Mouse (Mus musculus) left cerebral cortex, postnatal 14 days (tissue): ENCODE measurements at regions not wholly inside any gene's neighbourhood (a gene's known extent, or its start where the extent isn't known, plus 50 kb on each side); places are given as distances from the start of the nearest gene placed in this dataset.

Source experiments
- DNase-seq, 2 experiments: peaks; one replicate each; pipeline ENCODE4 v3.0.0; 2021 to 2022; ENCODE audit warnings: low spot score in 2 of 2, mixed read lengths in 1 of 2
- intact Hi-C: fragments of 180-260 bp; cut with DNase I; formaldehyde crosslinking; loops from one replicate; pipeline ENCODE4 v1.15.1; 2025

- intact Hi-C loops = loop anchor here (5.0 kb wide), 1 partner anchor 327 kb away; no protein-coding TSS in a partner anchor
- DNase-seq = peak in 1 of 2 experiments; percentile 2
These were observed 185.7 kb upstream of the Meis1 start for GRCm38 (mm10) chr11:19204521-19204920.

GRCm38 (mm10) chr11:19205174-19205573 is 186.4 kb upstream of the Meis1 start:
- no peak for DNase-seq
- intact Hi-C loops = no loop called here

- intact Hi-C loops = no loop called here
- DNase-seq = no peak
These were observed 200.7 kb upstream of the Meis1 start for GRCm38 (mm10) chr11:19219476-19219875.

- intact Hi-C loops = no loop called here
- no peak for DNase-seq
These were observed 202.7 kb upstream of the Meis1 start for GRCm38 (mm10) chr11:19221442-19221841.

- intact Hi-C loops = no loop called here
- DNase-seq = no peak
These were observed 208.0 kb upstream of the Meis1 start for GRCm38 (mm10) chr11:19226756-19227155.

- intact Hi-C loops = no loop called here
- no peak for DNase-seq
These were observed 208.9 kb upstream of the Meis1 start for GRCm38 (mm10) chr11:19227716-19228115.

- intact Hi-C loops = no loop called here
- no peak for DNase-seq
These were observed 227.8 kb upstream of the Meis1 start for GRCm38 (mm10) chr11:19246390-19247114.

- intact Hi-C loops = no loop called here
These were observed 234.8 kb upstream of the Meis1 start for GRCm38 (mm10) chr11:19253605-19254004.

GRCm38 (mm10) chr11:19254183-19254582 is 235.4 kb upstream of the Meis1 start:
- DNase-seq = no peak
- intact Hi-C loops = no loop called here

More at GRCm38 (mm10) chr11:19253605-19254004, 234.8 kb upstream of the Meis1 start:
- no peak for DNase-seq

GRCm38 (mm10) chr11:19257549-19257948 is 238.8 kb upstream of the Meis1 start:
- intact Hi-C loops = no loop called here
- DNase-seq = no peak

GRCm38 (mm10) chr11:19262832-19263231 is 244.0 kb upstream of the Meis1 start:
- no peak for DNase-seq
- intact Hi-C loops = no loop called here

- intact Hi-C loops = no loop called here
These were observed 246.2 kb upstream of the Meis1 start for GRCm38 (mm10) chr11:19264798-19265671.

GRCm38 (mm10) chr11:19265672-19265972 is 246.8 kb upstream of the Meis1 start:
- no peak for DNase-seq
- intact Hi-C loops = no loop called here

More at GRCm38 (mm10) chr11:19264798-19265671, 246.2 kb upstream of the Meis1 start:
- DNase-seq = no peak

GRCm38 (mm10) chr11:19290971-19291370 is 272.2 kb upstream of the Meis1 start:
- intact Hi-C loops = no loop called here
- DNase-seq = no peak

GRCm38 (mm10) chr11:19299411-19299810 is 280.6 kb upstream of the Meis1 start:
- DNase-seq = no peak
- intact Hi-C loops = no loop called here

GRCm38 (mm10) chr11:19306687-19307086 is 287.9 kb upstream of the Meis1 start:
- intact Hi-C loops = no loop called here
- no peak for DNase-seq

- no peak for DNase-seq
- intact Hi-C loops = no loop called here
These were observed 312.0 kb upstream of the Meis1 start for GRCm38 (mm10) chr11:19330685-19331239.

- DNase-seq = no peak
- intact Hi-C loops = no loop called here
These were observed 313.5 kb upstream of the Meis1 start for GRCm38 (mm10) chr11:19332274-19332673.

- DNase-seq = no peak
- intact Hi-C loops = no loop called here
These were observed 313.9 kb upstream of the Meis1 start for GRCm38 (mm10) chr11:19332727-19333126.

GRCm38 (mm10) chr11:19333908-19334487 is 315.2 kb upstream of the Meis1 start:
- no peak for DNase-seq
- intact Hi-C loops = no loop called here
